ENCODE assay signal across 8 mouse cellular contexts in the genomic region with DNA sequence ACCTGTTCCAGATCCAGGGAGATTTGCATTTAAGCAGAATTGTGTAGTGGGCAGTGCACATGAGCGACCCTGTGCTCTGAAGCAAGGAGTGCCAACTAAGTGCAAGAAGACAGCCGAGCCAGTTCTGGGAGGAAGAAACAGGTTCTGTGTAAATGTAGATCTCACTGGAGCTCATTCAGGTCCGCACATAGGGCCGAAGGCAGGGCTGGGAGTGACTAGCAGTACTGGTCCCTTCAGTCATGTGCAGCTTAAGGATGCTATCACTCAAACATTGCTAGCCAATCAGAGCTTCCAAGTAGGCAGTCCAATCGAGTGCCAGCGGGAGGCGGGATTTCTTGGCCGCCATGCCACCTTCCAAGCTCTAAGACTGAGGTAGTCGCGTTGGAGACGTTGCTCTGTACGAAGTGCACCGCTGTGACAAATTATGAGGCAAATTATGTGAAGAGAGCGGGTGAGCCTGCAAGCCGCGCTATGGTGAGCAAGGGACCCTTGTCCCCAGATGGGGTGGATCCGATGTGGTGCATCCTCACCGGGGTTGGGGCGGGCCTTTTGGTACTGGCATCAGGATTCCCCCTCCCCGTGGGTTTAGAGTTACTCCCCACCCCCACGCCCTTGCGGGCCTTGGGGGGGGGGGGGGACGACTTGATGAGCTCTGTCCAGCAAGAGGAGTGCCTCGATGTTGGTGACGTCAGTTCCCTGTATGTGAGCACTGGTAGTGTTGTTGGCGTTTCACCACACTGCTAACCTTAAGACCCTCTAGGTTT. TPM values are rescaled to one million over a fixed set of nuclear protein-coding genes. Genes with fewer than 3 reads are reported as not detected.
DNase-seq lines count a peak whose midpoint lies in the region; ATAC-seq lines count a peak whose summit lies in the region.

No protein-coding gene starts in this region.

- intact Hi-C loops in gastrocnemius, postnatal 14 days (cut with DNase I; ENCODE audit: low total_unique reads) = no loop called here
- intact Hi-C loops in left cerebral cortex, postnatal 10 days (cut with DNase I) = loop anchor here (5.0 kb wide), 1 partner anchor 136 kb away; a partner anchor contains a TSS

- peak; percentile 92 to 98 for DNase-seq in adrenal gland, adult (ENCODE audit: inconsistent age in 2 of 2, low spot score in 1 of 2)
- DNase-seq in embryo, embryonic 10.5 days (ENCODE audit: low spot score) = peak; percentile 95
- peak; percentile 88 for DNase-seq in gastrocnemius, postnatal 14 days
- peak; percentile 94 for DNase-seq in left cerebral cortex, postnatal 10 days (ENCODE audit: extremely low spot score in 1 of 2, low spot score in 2 of 2)
- peak; percentile 91 for DNase-seq in right cerebral cortex, postnatal 25 days
- DNase-seq in urinary bladder, postnatal 4 days (ENCODE audit: low spot score in 2 of 2) = peak; percentile 83 to 84

- peak; percentile 89 for ATAC-seq in inflammation-experienced regulatory T-cells, adult 6 months
- peak; percentile 94 for ATAC-seq in megakaryocyte-erythroid progenitor cell, adult 5-6 weeks (replicated peaks; ENCODE audit: low FRiP score, low TSS enrichment, poor library complexity, severe bottlenecking)

RNA-seq across cellular contexts. Expression of a gene that starts 0.4 kb away (rescaled TPM):
- total RNA-seq in gastrocnemius, postnatal 14 days (2021) = 1 to 10 TPM; 6.2 to 7.2 TPM
- polyA plus RNA-seq in inflammation-experienced regulatory T-cells, adult 6 months (2017; shearing (Covaris generic)) = 10 to 100 TPM in 2 of 3 experiments, 1 to 10 TPM in 1; 7.8 to 15.8 (median 14.4) TPM
- 10 to 100 TPM; 32.5 to 34.0 TPM for total RNA-seq in left cerebral cortex, postnatal 10 days (2021)
- 9.7 and 13.1 TPM in 2 replicates for total RNA-seq in megakaryocyte-erythroid progenitor cell, adult 5-6 weeks (2014; fragmentation: Nextera tagmentation)
- total RNA-seq in megakaryocyte-erythroid progenitor cell, adult 5-6 weeks (2017) = 6.6 and 13.9 TPM in 2 replicates

RNA-seq across cellular contexts. Expression of a gene that starts 34.4 kb away (rescaled TPM):
- 1 to 10 TPM; 8.1 to 9.1 TPM for total RNA-seq in gastrocnemius, postnatal 14 days (2021)
- 10 to 100 TPM; 20.2 to 27.6 (median 21.7) TPM for polyA plus RNA-seq in inflammation-experienced regulatory T-cells, adult 6 months (2017; shearing (Covaris generic))
- total RNA-seq in left cerebral cortex, postnatal 10 days (2021) = 10 to 100 TPM; 28.2 to 28.7 TPM
- total RNA-seq in megakaryocyte-erythroid progenitor cell, adult 5-6 weeks (2014; fragmentation: Nextera tagmentation) = 27.8 and 30.2 TPM in 2 replicates
- 30.6 and 32.7 TPM in 2 replicates for total RNA-seq in megakaryocyte-erythroid progenitor cell, adult 5-6 weeks (2017)

RNA-seq across cellular contexts. Expression of a gene that starts 59.9 kb away (rescaled TPM):
- not detected for total RNA-seq in gastrocnemius, postnatal 14 days (2021)
- under 1 TPM in 1 of 3 experiments, not detected in 2; 0.24 TPM for polyA plus RNA-seq in inflammation-experienced regulatory T-cells, adult 6 months (2017; shearing (Covaris generic))
- total RNA-seq in left cerebral cortex, postnatal 10 days (2021) = not detected
- not detected in 2 replicates for total RNA-seq in megakaryocyte-erythroid progenitor cell, adult 5-6 weeks (2014; fragmentation: Nextera tagmentation)
- not detected in 2 replicates for total RNA-seq in megakaryocyte-erythroid progenitor cell, adult 5-6 weeks (2017)

Comparison
In these comparisons a context has a peak if more than half of its experiments do, and no peak if none do; other contexts are left out.
1. Peak in every context shown above with its lines: DNase-seq and ATAC-seq.